Mouse (Mus musculus): Measurements from ENCODE around the gene Ptprm. TPM values are rescaled to one million over a fixed set of nuclear protein-coding genes. Genes with fewer than 3 reads are reported as not detected.

The Ptprm gene
- polyA plus RNA-seq, 1 experiment from 2014 or later = 15.8 TPM

DNA sequence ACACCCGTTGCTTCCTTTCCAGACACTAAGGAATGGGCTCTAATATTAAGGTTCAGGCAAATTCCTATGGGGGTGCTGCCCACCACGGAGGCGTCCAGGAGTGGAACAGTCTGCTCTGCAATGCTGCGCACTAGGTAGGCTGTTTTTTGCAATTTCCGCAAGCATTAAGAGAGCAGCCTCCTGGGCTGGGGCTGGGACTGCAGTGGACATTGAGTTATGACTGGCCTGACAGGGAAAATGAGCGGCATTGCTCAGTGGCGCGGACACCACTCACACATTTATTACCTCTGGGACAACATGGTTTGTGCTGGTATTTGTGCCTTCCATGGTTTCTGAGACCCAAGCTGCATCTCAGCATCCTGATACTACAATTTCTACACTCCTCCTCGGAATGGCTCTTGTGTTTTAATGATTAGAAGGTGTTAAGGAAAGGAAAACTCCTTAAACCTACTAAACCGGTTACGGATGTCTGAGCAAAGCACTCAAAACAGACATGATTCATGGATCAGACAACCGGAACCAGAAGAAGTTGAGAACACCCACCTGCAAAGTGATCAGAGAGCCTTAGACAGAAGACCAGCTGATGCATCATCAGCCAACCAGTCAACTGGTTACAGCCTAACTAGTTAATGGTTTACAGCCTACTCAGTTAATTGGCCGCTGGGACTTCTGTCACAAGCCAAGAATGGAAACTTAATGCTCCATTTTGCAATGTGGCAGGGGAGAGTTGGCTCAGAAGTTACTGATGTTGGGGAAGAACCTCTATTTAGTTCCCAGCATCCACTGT lies 76.9 kb downstream of the Ptprm start:
- ATAC-seq (replicated peaks; ENCODE audit: insufficient number of reproducible peaks, insufficient read depth, low FRiP score, low read depth) = no peak
- H3K9me3 ChIP-seq (replicated peaks) = no peaks in the 10 kb centered on the region
- H3K27me3 ChIP-seq = no peaks in the 10 kb centered on the region
- no peak overlapping the region for H3K9ac ChIP-seq
- H3K4me3 ChIP-seq = no peak overlapping the region
- no peak overlapping the region for H3K4me2 ChIP-seq
- H3K4me1 ChIP-seq (replicated peaks) = peaks cover 10% of the 10 kb centered on the region
- no peaks in the 10 kb centered on the region for H3K36me3 ChIP-seq
- WGBS = 89% methylated on average over 13 of the region's 13 CpGs
- H3K27ac ChIP-seq = no peak overlapping the region

DNA sequence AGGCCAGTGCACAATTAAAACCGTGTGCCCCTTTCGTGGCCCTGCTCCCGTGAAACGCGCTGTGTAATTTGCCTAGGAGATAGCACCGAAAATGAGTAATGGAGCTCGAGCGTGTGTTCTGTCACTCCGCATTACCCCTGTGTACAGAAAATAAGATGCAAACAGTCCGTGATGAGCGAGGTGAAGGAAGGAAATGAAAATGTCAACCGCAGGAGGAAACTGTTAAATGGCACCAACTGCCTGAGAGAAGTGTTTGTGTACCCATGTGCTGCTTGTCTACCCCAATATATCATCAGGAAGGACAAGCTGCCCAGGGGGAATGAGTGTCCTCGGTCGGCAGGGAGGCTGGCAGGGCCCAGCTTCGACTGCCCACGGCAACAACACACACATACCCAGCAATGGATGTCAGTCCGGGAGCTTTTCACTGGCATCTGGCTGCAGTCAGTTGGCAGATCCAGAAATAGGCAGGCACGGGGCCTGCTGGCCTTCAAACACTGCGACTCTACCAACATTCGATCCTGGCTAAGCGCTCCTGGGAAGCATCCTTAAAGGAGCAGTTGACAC lies 79.6 kb downstream of the Ptprm start:
- no peaks in the 10 kb centered on the region for H3K27me3 ChIP-seq
- no peak overlapping the region for H3K4me2 ChIP-seq
- no peak overlapping the region for H3K4me3 ChIP-seq
- peaks cover 10% of the 10 kb centered on the region for H3K4me1 ChIP-seq (replicated peaks)
- 59% methylated on average over 21 of the region's 21 CpGs for WGBS
- H3K9ac ChIP-seq = no peak overlapping the region
- ATAC-seq (replicated peaks; ENCODE audit: insufficient number of reproducible peaks, insufficient read depth, low FRiP score, low read depth) = no peak
- no peaks in the 10 kb centered on the region for H3K9me3 ChIP-seq (replicated peaks)
- H3K27ac ChIP-seq = peak overlapping the region; percentile 20; the same call in 1 of the 2 replicates
- no peaks in the 10 kb centered on the region for H3K36me3 ChIP-seq

DNA sequence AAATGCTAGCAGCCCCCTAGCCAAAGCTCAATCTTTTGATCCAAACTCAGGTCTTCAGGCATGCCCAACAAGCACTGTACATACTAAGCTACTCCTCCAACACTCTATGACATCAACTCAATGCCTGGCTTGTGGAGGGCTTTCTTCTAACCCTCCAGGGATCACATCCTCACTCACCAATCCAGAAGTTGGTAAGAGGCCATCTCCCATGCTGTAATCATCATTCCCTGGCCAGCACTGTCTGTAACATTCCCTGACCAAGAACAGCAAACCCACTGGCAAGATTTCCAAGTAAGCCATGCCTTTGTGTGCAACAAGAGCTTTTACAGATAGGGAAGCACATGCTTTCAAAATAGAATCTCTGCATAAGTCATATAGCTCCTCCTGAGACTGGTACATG lies 81.3 kb downstream of the Ptprm start:
- Histone ChIP-seq H3K36me3 (no peaks in the 10 kb centered on the region), H3K27ac (no peak overlapping the region), H3K4me1 (replicated peaks) (peaks cover 10% of the 10 kb centered on the region), H3K9me3 (replicated peaks) (no peaks in the 10 kb centered on the region), H3K9ac (no peak overlapping the region), H3K4me3 (no peak overlapping the region), H3K4me2 (no peak overlapping the region), H3K27me3 (no peaks in the 10 kb centered on the region)
- no peak; the same call in 1 of the 2 replicates for ATAC-seq (replicated peaks; ENCODE audit: insufficient number of reproducible peaks, insufficient read depth, low FRiP score, low read depth)

DNA sequence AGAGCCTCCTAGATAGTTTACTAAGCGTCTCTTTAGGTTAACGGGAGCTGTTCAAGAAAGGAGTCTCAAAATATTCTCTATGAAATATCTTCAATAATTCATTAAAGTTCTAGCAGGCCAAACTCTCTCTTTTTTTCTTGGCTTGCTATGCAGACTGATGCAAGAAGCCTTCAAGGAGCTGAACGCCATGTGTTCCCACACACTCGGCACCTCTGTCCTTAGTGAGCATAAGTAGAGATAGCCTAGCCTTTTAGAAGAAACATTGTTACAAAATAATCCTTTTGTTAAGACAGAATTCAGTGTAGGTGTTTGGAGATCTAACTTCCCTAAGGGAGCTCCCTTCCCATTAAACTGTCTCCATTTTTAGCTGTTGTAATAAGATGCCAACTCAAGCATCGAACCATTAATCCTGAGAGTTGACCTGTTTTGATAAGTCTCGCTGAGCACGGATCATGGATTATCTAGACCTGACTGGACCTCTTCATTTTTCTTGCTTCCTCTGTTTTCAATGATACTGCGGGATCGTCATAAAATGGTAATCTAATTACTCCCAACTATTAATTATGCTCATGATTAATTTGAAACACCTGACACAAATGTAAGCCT lies 85.7 kb downstream of the Ptprm start:
- H3K36me3 ChIP-seq = no peaks in the 10 kb centered on the region
- ATAC-seq (replicated peaks; ENCODE audit: insufficient number of reproducible peaks, insufficient read depth, low FRiP score, low read depth) = no peak
- WGBS = 71% methylated on average over 9 of the region's 9 CpGs
- no peak overlapping the region for H3K4me3 ChIP-seq
- no peaks in the 10 kb centered on the region for H3K27me3 ChIP-seq
- no peak overlapping the region for H3K9ac ChIP-seq
- H3K9me3 ChIP-seq (replicated peaks) = no peaks in the 10 kb centered on the region
- 0 out of 2 replicates have a peak, but pooled peaks cover 3% of the 10 kb centered on the region for H3K4me1 ChIP-seq (replicated peaks)
- H3K4me2 ChIP-seq = no peak overlapping the region
- no peak overlapping the region for H3K27ac ChIP-seq

DNA sequence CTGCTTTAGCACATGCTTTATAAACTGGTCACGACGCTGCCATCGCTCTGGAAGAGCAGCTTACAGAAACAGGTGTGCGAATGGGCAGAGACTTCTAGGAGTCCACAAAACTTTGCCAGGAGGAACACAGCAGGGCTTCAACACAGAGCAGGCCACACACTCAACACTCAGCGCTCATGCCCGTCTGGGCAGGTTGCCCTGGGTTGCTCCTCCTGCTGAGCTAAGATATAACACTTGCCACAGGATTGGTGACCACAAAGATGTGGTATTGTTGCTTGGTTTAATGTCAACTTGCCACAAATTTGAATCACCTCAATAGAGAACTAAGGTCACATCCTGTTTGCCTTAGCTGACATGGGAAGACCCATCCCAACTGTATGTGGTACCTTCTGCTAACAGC lies 88.0 kb downstream of the Ptprm start:
- no peaks in the 10 kb centered on the region for H3K9me3 ChIP-seq (replicated peaks)
- no peaks in the 10 kb centered on the region for H3K36me3 ChIP-seq
- ATAC-seq (replicated peaks; ENCODE audit: insufficient number of reproducible peaks, insufficient read depth, low FRiP score, low read depth) = no peak
- no peak overlapping the region for H3K27ac ChIP-seq
- H3K4me3 ChIP-seq = no peak overlapping the region
- 95% methylated on average over 6 of the region's 6 CpGs for WGBS
- no peak overlapping the region for H3K4me2 ChIP-seq
- no peaks in the 10 kb centered on the region for H3K27me3 ChIP-seq
- H3K9ac ChIP-seq = no peak overlapping the region
- no peaks in the 10 kb centered on the region for H3K4me1 ChIP-seq (replicated peaks)

DNA sequence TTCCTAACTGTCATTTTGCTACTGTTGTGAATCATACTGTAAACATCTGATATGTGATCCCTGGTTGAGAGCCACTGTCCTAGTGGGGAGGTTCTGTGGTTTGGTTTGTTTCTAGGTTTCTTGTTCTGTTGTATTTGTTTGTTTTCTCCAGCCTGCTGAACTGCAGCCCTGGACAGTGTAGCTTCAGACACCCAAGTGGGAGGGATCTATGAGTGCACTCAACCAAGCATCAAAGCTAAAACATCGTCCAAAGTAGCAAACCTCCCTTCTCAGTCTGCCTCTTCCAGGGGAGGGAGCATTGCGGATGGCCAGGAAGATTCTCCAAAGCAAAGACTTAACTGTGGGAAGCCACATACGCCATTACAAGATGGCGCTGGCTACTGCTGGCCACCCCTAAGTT lies 88.7 kb downstream of the Ptprm start:
- H3K4me3 ChIP-seq = no peak overlapping the region
- H3K4me2 ChIP-seq = no peak overlapping the region
- no peak overlapping the region for H3K9ac ChIP-seq
- no peaks in the 10 kb centered on the region for H3K27me3 ChIP-seq
- 93% methylated on average over 4 of the region's 4 CpGs for WGBS
- no peak for ATAC-seq (replicated peaks; ENCODE audit: insufficient number of reproducible peaks, insufficient read depth, low FRiP score, low read depth)
- H3K27ac ChIP-seq = no peak overlapping the region
- no peaks in the 10 kb centered on the region for H3K4me1 ChIP-seq (replicated peaks)
- H3K9me3 ChIP-seq (replicated peaks) = no peaks in the 10 kb centered on the region
- no peaks in the 10 kb centered on the region for H3K36me3 ChIP-seq

DNA sequence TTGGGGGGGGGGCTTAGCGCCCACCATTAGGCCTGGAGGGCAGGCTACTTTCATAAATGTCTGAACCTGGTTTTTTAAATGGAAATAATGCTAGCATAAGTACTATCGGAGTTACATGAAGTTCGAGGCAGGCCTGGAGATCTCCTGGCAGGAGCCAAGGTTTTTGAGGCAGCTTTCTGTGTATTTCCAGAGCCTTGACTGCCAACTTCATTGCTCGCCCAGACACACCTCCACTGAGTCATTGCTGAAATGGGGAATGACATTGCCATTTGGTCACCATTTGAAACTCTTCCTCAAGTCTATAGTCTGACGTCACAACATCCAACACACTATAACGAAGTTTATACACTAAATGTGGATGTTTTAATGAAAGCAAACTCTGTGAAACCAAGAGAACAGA lies 89.5 kb downstream of the Ptprm start:
- H3K27me3 ChIP-seq = no peaks in the 10 kb centered on the region
- no peaks in the 10 kb centered on the region for H3K4me1 ChIP-seq (replicated peaks)
- H3K9ac ChIP-seq = no peak overlapping the region
- no peak overlapping the region for H3K4me3 ChIP-seq
- no peak overlapping the region for H3K4me2 ChIP-seq
- H3K27ac ChIP-seq = no peak overlapping the region
- WGBS = 87% methylated on average over 6 of the region's 6 CpGs
- no peaks in the 10 kb centered on the region for H3K36me3 ChIP-seq
- ATAC-seq (replicated peaks; ENCODE audit: insufficient number of reproducible peaks, insufficient read depth, low FRiP score, low read depth) = no peak
- no peaks in the 10 kb centered on the region for H3K9me3 ChIP-seq (replicated peaks)

DNA sequence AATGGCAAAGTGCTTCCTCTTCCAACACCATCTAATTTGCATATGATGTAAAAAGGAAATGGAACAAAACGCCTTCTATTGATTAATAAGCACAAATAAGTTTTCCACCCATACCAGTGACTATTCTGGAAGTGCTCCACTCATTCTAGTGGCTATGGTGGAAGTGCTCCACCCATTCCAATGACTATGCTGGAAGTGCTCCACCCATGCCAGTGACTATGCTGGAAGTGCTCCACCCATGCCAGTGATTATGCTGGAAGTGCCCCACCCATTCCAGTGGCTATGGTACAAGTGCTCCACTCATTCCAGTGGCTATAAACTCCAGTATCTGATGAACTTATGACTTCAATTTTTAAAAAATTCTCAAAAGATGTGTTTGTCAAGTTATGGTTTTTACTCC lies 91.2 kb downstream of the Ptprm start:
- Histone ChIP-seq H3K4me1 (replicated peaks) (no peaks in the 10 kb centered on the region), H3K36me3 (no peaks in the 10 kb centered on the region), H3K4me2 (no peak overlapping the region), H3K27me3 (no peaks in the 10 kb centered on the region), H3K27ac (no peak overlapping the region), H3K4me3 (no peak overlapping the region), H3K9me3 (replicated peaks) (no peaks in the 10 kb centered on the region), H3K9ac (no peak overlapping the region)
- WGBS = 58% methylated on average over 1 of the region's 1 CpGs
- no peak for ATAC-seq (replicated peaks; ENCODE audit: insufficient number of reproducible peaks, insufficient read depth, low FRiP score, low read depth)

DNA sequence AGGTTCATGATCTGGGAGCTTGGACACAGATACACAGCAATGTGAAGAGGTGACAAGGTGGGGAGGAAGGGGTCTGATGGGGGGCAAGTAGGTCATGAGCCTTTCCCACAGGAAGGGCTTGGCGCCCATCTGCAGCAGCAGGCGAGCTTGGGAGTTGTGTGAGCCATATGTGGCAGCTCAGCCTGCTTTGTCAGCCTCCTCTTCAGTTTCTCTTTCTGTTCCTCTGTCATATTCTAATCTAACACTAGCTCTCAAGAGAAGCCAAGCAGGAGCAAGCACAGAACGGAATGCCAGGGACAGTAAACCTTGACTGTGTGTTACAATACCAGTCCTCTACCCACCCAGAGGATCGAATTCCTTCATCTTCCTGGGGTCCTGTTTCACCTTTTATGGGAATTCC lies 94.2 kb downstream of the Ptprm start:
- H3K27ac ChIP-seq = no peak overlapping the region
- H3K4me3 ChIP-seq = no peak overlapping the region
- no peaks in the 10 kb centered on the region for H3K36me3 ChIP-seq
- ATAC-seq (replicated peaks; ENCODE audit: insufficient number of reproducible peaks, insufficient read depth, low FRiP score, low read depth) = no peak
- no peak overlapping the region for H3K9ac ChIP-seq
- H3K27me3 ChIP-seq = no peaks in the 10 kb centered on the region
- no peaks in the 10 kb centered on the region for H3K4me1 ChIP-seq (replicated peaks)
- no peaks in the 10 kb centered on the region for H3K9me3 ChIP-seq (replicated peaks)
- 66% methylated on average over 4 of the region's 4 CpGs for WGBS
- H3K4me2 ChIP-seq = no peak overlapping the region

DNA sequence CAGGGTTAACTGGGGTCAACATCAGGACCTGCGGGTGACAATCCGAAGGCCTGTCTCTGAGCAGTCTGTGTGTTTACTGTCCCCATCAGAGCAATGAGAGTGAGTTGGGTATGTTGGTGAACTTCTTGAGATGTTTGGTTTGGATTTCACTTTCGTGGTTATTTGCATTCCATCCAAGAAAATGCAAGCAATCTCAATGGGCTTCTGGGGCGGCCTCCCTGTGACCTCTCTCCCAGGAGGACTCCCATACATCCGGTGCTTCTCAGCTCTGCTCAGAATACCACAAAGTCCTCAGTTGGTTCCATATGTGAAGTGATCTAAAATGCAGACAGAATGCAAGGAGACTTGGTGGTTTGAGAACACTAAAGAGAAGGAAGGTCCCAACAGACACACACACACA lies 96.5 kb downstream of the Ptprm start:
- no peak overlapping the region for H3K4me2 ChIP-seq
- WGBS = 76% methylated on average over 5 of the region's 5 CpGs

DNA sequence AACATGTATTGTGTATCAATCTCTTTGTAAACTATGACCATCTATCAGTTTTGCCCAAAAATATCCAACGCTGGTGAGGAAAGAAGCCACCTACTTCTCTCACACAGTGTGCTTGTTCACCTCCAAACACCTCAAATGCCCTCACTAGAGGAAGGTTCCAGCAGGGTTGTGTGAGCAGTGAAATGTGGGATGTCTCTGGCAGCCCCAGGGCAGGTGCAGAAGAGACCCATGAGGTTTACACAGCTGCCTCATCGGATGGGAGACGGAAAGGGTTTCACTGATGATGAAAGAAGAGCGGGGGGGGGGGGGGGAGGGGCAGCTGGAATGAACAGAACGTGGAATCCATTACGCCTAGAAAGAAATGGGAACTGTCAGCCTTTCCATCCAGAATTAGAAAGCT lies 98.1 kb downstream of the Ptprm start:
- Histone ChIP-seq H3K27me3 (no peaks in the 10 kb centered on the region), H3K9me3 (replicated peaks) (no peaks in the 10 kb centered on the region), H3K4me1 (replicated peaks) (no peaks in the 10 kb centered on the region), H3K36me3 (no peaks in the 10 kb centered on the region), H3K27ac (no peak overlapping the region), H3K9ac (no peak overlapping the region), H3K4me2 (no peak overlapping the region), H3K4me3 (no peak overlapping the region)
- no peak for ATAC-seq (replicated peaks; ENCODE audit: insufficient number of reproducible peaks, insufficient read depth, low FRiP score, low read depth)
- 76% methylated on average over 5 of the region's 6 CpGs for WGBS

More for the DNA sequence above, 96.5 kb downstream of the Ptprm start:
- H3K36me3 ChIP-seq = no peaks in the 10 kb centered on the region
- no peaks in the 10 kb centered on the region for H3K9me3 ChIP-seq (replicated peaks)
- ATAC-seq (replicated peaks; ENCODE audit: insufficient number of reproducible peaks, insufficient read depth, low FRiP score, low read depth) = no peak
- no peaks in the 10 kb centered on the region for H3K27me3 ChIP-seq
- no peaks in the 10 kb centered on the region for H3K4me1 ChIP-seq (replicated peaks)
- no peak overlapping the region for H3K9ac ChIP-seq
- H3K27ac ChIP-seq = no peak overlapping the region
- no peak overlapping the region for H3K4me3 ChIP-seq

DNA sequence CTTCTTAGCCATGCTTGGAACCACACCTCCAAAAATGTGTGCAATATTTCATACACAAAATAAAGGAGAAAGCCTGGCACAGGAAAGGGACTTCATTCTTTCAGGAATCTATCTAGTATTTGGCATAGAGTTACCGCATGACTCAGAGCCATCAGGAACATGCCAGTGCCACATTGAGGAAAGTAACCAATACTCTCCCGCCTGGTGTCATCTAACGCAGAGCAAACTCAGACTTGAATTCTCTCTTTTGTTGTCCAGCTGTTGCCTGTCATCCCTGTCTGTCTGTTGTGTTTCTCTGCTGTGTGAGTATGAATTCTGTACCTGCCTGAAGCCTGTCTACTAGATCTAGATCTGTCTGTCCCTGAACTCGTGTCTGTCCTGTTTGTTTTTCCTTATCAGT lies 100.8 kb downstream of the Ptprm start:
- no peak overlapping the region for H3K9ac ChIP-seq
- no peak for ATAC-seq (replicated peaks; ENCODE audit: insufficient number of reproducible peaks, insufficient read depth, low FRiP score, low read depth)
- H3K27me3 ChIP-seq = no peaks in the 10 kb centered on the region
- no peaks in the 10 kb centered on the region for H3K9me3 ChIP-seq (replicated peaks)
- H3K4me1 ChIP-seq (replicated peaks) = no peaks in the 10 kb centered on the region
- no peaks in the 10 kb centered on the region for H3K36me3 ChIP-seq
- H3K27ac ChIP-seq = no peak overlapping the region
- no peak overlapping the region for H3K4me3 ChIP-seq
- no peak overlapping the region for H3K4me2 ChIP-seq
- WGBS = 53% methylated on average over 4 of the region's 4 CpGs
